Mouse (Mus musculus) skeletal muscle tissue, adult 2 months (tissue): ENCODE data around the gene 4930539E08Rik.

Experiments used
- DNase-seq: peaks from one replicate; pipeline ENCODE4 v3.0.0-alpha.2; 2012; ENCODE audit warnings: low read depth, low spot score

The 4930539E08Rik gene

DNA sequence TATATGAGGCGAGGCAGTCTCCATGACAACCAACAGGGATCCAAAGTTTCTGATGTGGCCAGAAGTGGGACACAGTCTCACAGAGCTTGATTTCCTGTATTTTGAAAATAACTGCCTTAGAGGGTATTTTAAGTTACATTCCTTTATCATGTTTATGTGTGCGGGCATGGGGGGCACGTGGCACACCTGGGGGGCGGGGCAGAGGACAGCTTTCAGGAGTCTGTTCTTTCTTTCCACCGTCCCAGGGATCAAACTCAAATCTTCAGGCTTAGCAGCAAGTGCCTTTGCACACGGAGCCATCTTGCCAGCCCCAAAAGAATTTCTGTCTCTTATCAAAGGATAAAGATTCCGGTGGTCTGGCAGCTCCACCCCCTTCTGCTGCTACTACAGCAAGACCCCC, 51.2 kb downstream of the 4930539E08Rik start:
- no peak for DNase-seq

DNA sequence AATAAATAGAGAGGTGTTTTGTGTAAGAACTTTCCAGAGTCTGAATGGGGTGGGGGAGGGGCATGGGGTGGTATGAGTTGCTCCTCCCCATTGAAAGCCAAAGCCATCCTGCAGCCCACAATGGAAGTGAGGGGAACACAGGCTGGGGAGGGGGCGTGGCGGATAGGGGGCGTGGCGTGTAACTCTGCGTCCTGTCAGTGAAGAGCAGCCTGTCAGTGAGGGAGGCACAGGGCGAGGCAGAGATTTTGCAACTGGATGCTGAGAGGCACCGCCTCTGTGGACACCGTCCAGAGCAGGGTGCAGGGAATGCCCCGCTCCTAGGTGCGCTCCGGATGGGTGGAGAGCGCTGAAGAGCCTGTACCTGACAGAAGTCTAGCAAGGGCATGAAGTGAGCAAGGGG, 56.9 kb downstream of the 4930539E08Rik start, which contains the start of gene Pnpla1:
TSS of gene Pnpla1 (plus strand) at position 207 of the 400 bp plus-strand sequence.
- no peak for DNase-seq

DNA sequence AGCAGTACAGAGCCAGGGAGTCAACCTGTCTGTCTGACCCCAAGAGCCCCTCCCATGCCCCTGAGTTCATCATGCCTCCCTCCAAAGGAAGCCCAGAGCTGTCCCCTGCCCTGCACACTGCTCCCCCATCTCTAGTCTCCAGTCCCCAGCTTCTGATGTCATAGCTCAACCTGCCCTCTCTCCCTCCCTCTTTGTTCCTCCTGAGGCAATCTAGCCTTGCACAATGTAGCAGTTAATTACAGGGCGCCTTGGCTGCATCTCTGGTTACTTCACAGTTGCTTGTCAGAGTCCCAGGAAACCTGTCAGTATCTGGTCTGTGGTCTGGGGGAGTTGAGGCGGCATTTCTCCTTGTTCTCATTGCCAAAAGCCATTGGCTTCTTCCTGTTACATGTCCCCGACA, 59.1 kb downstream of the 4930539E08Rik start:
- DNase-seq: no peak

DNA sequence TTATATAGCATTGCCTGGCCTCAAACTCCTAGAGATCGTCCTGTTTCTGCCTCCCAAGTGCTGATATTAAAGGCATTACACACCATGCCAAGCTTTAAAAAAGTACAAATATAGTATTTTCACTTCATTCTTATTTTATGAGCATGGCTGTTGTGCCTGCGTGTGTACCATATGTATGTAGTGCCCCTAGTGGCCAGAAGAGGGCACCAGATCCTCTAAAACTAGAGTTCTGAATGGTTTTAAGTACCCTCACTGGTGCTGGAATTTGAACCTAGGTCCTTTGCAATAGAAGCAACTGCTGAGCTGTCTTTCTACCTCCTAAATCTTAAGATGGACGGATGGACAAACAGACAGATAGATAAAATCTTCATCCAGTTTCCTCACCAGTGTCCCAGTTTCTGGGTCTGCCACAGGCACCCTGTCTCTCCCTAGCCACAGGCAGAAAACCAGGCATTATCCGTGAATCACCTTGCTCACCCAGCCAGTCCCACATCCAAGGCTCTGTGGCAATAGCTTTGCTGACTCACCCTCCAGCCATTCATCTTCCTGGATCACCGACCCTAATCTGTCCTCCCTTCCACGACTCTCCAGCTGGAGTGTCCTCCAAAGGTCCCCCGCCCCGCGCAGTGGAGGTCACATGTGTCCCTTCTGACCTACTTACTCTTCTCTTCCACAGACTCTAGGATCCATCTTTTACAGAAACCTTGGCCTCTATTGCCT, 59.8 kb downstream of the 4930539E08Rik start:
- DNase-seq: no peak

DNA sequence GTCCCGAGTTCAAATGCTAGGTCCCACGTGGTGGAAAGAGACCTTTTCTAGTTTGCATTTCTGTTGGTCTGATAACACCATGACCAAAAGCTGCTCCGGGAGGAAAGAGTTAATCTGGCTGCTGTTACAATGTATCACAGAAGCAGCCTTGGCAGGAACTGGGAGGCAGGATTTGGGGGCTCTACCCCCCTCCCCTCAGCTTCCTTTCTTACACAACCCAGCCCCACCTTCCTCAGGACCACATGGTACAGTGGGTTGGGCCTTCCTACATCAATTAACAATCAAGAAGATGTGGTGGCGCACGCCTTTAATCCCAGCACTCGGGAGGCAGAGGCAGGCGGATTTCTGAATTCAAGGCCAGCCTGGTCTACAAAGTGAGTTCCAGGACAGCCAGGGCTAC, 60.7 kb downstream of the 4930539E08Rik start:
- no peak for DNase-seq

DNA sequence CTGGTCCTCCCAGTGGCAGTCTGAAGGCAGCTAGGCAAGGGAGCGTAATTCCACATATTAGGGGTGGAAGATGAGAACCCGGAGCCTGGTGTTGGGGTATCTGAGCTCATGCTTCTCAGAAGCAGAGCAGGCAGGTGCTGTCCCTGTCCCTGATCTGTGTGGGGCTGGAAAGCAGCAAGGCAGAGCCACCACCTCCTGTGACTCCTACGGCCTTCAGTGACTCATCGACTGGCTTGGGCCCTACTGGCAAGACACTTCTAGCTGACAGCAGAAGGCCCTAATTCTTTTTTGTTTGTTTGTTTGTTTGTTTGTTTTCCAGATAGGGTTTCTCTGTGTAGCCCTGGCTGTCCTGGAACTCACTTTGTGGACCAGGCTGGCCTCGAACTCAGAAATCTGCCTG, 64.6 kb downstream of the 4930539E08Rik start:
- DNase-seq: no peak

DNA sequence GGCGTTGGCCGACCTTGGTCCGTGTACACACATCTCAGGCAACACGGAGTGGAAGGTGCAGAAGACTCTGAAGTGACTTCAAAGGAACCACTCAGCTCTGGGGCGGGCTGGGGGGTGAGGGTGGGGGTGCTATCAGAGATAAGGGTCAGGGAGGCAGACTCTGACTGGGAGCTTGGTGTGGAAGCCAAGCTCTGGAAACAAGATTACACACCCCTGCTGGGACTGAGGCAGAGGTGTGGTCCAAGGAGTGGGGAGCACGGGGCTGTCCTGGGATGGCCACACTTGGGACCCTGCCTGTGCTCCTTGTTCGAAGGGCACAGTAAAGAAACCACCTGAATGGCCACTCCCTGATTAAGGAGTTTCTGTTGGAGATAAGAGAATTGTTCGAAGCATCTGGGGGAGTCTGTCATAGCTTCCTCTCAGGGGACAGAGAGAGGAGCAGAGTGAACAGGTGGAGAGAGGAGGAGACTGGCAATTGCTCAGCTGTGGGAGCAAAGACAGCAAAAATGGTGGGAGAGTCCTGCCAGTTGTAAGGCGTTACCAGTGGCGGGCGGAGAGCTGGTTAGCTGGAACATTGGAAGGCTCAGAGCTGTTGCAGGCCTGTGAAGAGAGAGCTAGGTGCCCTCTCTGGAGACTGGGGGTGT, 68.0 kb downstream of the 4930539E08Rik start:
- no peak for DNase-seq
